In the genomic region with DNA sequence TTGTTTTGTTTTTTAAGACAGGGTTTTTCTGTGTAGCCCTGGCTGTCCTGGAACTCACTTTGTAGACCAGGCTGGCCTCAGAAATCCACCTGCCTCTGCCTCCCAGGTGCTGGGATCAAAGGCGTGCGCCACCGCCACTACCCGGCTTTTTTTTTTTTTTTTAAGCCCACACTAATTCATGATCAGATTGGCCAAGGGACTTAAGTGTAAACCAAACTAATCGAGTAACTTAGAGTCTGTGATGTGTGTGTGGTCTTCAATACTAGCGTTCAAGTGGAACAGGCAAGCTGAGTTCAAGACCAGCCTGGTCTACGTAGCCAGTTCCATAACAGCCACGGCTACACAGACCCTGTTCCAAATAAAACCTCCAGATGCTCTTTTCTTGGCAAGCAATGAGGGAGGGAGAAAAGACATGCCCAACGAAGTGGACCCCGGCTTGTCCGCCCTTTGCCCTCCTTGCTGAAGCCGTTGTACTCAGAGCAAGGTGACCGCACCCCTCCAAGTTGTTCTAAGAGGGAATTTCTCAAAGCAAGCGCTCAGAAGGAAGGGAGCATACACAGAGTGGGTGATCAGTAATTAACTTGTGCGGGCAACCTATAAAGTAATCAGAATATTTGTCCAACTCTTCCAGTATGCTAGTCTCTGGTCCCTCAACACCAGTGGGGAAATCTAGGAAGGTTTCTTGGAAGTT, we compare ENCODE assay signal across 8 mouse cellular contexts. TPM values are rescaled to one million over a fixed set of nuclear protein-coding genes. Genes with fewer than 3 reads are reported as not detected.
DNase-seq lines count a peak whose midpoint lies in the region; ATAC-seq and TF ChIP-seq lines count a peak whose summit lies in the region.

No protein-coding gene starts in this region.

- peak overlapping the region; percentile 86 for H3K4me3 ChIP-seq in bone marrow macrophage, adult 2 months (ENCODE audit: insufficient read depth, low read length)
- peak overlapping the region; percentile 73 for H3K4me3 ChIP-seq in hindbrain, embryonic 13.5 days
- H3K4me3 ChIP-seq in liver, adult 2 months (ENCODE audit: insufficient read depth, low read depth, low read length), result peak overlapping the region; percentile 77
- H3K4me3 ChIP-seq in neural tube, embryonic 12.5 days, result peak overlapping the region; percentile 69

- H3K4me1 ChIP-seq in bone marrow macrophage, adult 2 months (ENCODE audit: control insufficient read depth, insufficient read depth, low read length), result peaks cover 14% of the 10 kb centered on the region
- peaks cover 28% of the 10 kb centered on the region for H3K4me1 ChIP-seq in hindbrain, embryonic 13.5 days (replicated peaks)
- peaks cover 9% of the 10 kb centered on the region for H3K4me1 ChIP-seq in liver, adult 2 months (ENCODE audit: control insufficient read depth, insufficient read depth, low read length)
- peaks cover 15% of the 10 kb centered on the region for H3K4me1 ChIP-seq in neural tube, embryonic 12.5 days

- peak overlapping the region; percentile 63 for H3K27ac ChIP-seq in bone marrow macrophage, adult 2 months (ENCODE audit: insufficient read depth, low read depth, low read length)
- peak overlapping the region; percentile 83 for H3K27ac ChIP-seq in hindbrain, embryonic 13.5 days
- peak overlapping the region; percentile 81 for H3K27ac ChIP-seq in liver, adult 2 months (replicated peaks; ENCODE audit: insufficient read depth, low read depth, low read length)
- H3K27ac ChIP-seq in neural tube, embryonic 12.5 days, result peak overlapping the region; percentile 62; the same call in 1 of the 2 replicates

- DNase-seq in adrenal gland, postnatal 14 days, result peak; percentile 34
- no peak for DNase-seq in adrenal gland, postnatal 25 days
- peak; percentile 53 for DNase-seq in liver, adult 2 months (ENCODE audit: extremely low read depth, low read depth, low spot score)
- no peak for DNase-seq in thymus, postnatal 10 days (ENCODE audit: low spot score in 2 of 2)
- DNase-seq in gastrocnemius, postnatal 10 days, result no peak

- peaks cover 32% of the 10 kb centered on the region for H3K36me3 ChIP-seq in hindbrain, embryonic 13.5 days
- H3K36me3 ChIP-seq in liver, adult 2 months (ENCODE audit: control insufficient read depth, insufficient read depth, low read length), result peaks cover 29% of the 10 kb centered on the region
- peaks cover 38% of the 10 kb centered on the region for H3K36me3 ChIP-seq in neural tube, embryonic 12.5 days

- peaks cover 3% of the 10 kb centered on the region; the same call in 1 of the 2 replicates for H3K79me2 ChIP-seq in liver, adult 2 months (ENCODE audit: control insufficient read depth, insufficient read depth, low read length)

- H3K4me2 ChIP-seq in hindbrain, embryonic 13.5 days, result peak overlapping the region; percentile 82
- peak overlapping the region; percentile 77 for H3K4me2 ChIP-seq in neural tube, embryonic 12.5 days (replicated peaks)

- no peaks in the 10 kb centered on the region for H3K27me3 ChIP-seq in hindbrain, embryonic 13.5 days
- H3K27me3 ChIP-seq in liver, adult 2 months (ENCODE audit: control insufficient read depth, insufficient read depth, low read length), result no peaks in the 10 kb centered on the region
- no peaks in the 10 kb centered on the region for H3K27me3 ChIP-seq in neural tube, embryonic 12.5 days (replicated peaks)

- H3K9me3 ChIP-seq in hindbrain, embryonic 13.5 days, result no peaks in the 10 kb centered on the region
- no peaks in the 10 kb centered on the region for H3K9me3 ChIP-seq in neural tube, embryonic 12.5 days

- no peak for TF ChIP-seq POLR2A in bone marrow macrophage, adult 2 months (IDR thresholded peaks at IDR 0.05; ENCODE audit: borderline replicate concordance, low read depth, low read length)
- TF ChIP-seq POLR2A in liver, adult 2 months (IDR thresholded peaks at IDR 0.05; ENCODE audit: extremely low read depth, insufficient read depth, low read length), result no peak

- WGBS in hindbrain, embryonic 13.5 days, result 34% methylated on average over 15 of the region's 15 CpGs
- 14% methylated on average over 15 of the region's 15 CpGs for WGBS in liver, adult 2 months
- 34% methylated on average over 15 of the region's 15 CpGs for WGBS in neural tube, embryonic 12.5 days

- peak overlapping the region; percentile 75 for H3K9ac ChIP-seq in hindbrain, embryonic 13.5 days
- H3K9ac ChIP-seq in liver, adult 2 months (ENCODE audit: low read depth, low read length), result peak overlapping the region; percentile 83
- peak overlapping the region; percentile 79 for H3K9ac ChIP-seq in neural tube, embryonic 12.5 days

- no peak for TF ChIP-seq CTCF in bone marrow macrophage, adult 2 months (IDR thresholded peaks at IDR 0.05; ENCODE audit: low read depth, low read length)
- no peak for TF ChIP-seq CTCF in liver, adult 2 months (IDR thresholded peaks at IDR 0.05; ENCODE audit: low read depth, low read length)

- ATAC-seq in hindbrain, embryonic 13.5 days (ENCODE audit: low FRiP score), result peak; percentile 53
- ATAC-seq in neural tube, embryonic 12.5 days (ENCODE audit: low FRiP score, low read depth), result peak; percentile 39

RNA-seq across cellular contexts. Expression of gene Leng1, which starts 1.0 kb away (rescaled TPM):
- 14.7 and 15.9 TPM in 2 replicates for total RNA-seq in adrenal gland, postnatal 14 days (2021)
- total RNA-seq in adrenal gland, postnatal 25 days (2021), result 16.2 and 17.1 TPM in 2 replicates
- polyA plus RNA-seq in bone marrow macrophage, adult 2 months (2012; ENCODE audit: insufficient read depth, insufficient read length, missing spikeins), result 8.5 and 9.1 TPM in 2 replicates
- polyA plus RNA-seq in hindbrain, embryonic 13.5 days (2015; fragmentation: Nextera tagmentation; extraction: Ambion mirVana), result 15.8 and 16.3 TPM in 2 replicates
- total RNA-seq in liver, adult 2 months (2014; rRNA removed), result 4.0 and 5.3 TPM in 2 replicates
- polyA plus RNA-seq in liver, adult 2 months (2012; rRNA removed), result 3.1 and 3.6 TPM in 2 replicates
- polyA plus RNA-seq in neural tube, embryonic 12.5 days (2016; fragmentation: Nextera tagmentation; extraction: Ambion mirVana), result 23.4 and 25.7 TPM in 2 replicates
- 1 to 10 TPM; 5.6 to 6.9 TPM for total RNA-seq in gastrocnemius, postnatal 10 days (2021)

RNA-seq across cellular contexts. Expression of gene Tmc4, which starts 12.7 kb away (rescaled TPM):
- total RNA-seq in adrenal gland, postnatal 14 days (2021), result 5.6 and 6.9 TPM in 2 replicates
- 13.7 and 20.1 TPM in 2 replicates for total RNA-seq in adrenal gland, postnatal 25 days (2021)
- polyA plus RNA-seq in bone marrow macrophage, adult 2 months (2012; ENCODE audit: insufficient read depth, insufficient read length, missing spikeins), result 5.8 and 8.3 TPM in 2 replicates
- polyA plus RNA-seq in hindbrain, embryonic 13.5 days (2015; fragmentation: Nextera tagmentation; extraction: Ambion mirVana), result 4.7 and 5.8 TPM in 2 replicates
- 1.8 and 2.6 TPM in 2 replicates for total RNA-seq in liver, adult 2 months (2014; rRNA removed)
- 3.9 and 8.2 TPM in 2 replicates for polyA plus RNA-seq in liver, adult 2 months (2012; rRNA removed)
- polyA plus RNA-seq in neural tube, embryonic 12.5 days (2016; fragmentation: Nextera tagmentation; extraction: Ambion mirVana), result 3.2 and 4.0 TPM in 2 replicates
- total RNA-seq in gastrocnemius, postnatal 10 days (2021), result 1 to 10 TPM in 1 of 2 experiments, under 1 TPM in 1; 0.99 to 1.1 TPM

RNA-seq across cellular contexts. Expression of gene Cnot3, which starts 19.6 kb away (rescaled TPM):
- 63.5 and 63.7 TPM in 2 replicates for total RNA-seq in adrenal gland, postnatal 14 days (2021)
- total RNA-seq in adrenal gland, postnatal 25 days (2021), result 71.6 and 75.9 TPM in 2 replicates
- 66.9 and 69.0 TPM in 2 replicates for polyA plus RNA-seq in bone marrow macrophage, adult 2 months (2012; ENCODE audit: insufficient read depth, insufficient read length, missing spikeins)
- polyA plus RNA-seq in hindbrain, embryonic 13.5 days (2015; fragmentation: Nextera tagmentation; extraction: Ambion mirVana), result 47.1 and 49.9 TPM in 2 replicates
- total RNA-seq in liver, adult 2 months (2014; rRNA removed), result 4.2 and 6.4 TPM in 2 replicates
- polyA plus RNA-seq in liver, adult 2 months (2012; rRNA removed), result 22.3 and 29.3 TPM in 2 replicates
- polyA plus RNA-seq in neural tube, embryonic 12.5 days (2016; fragmentation: Nextera tagmentation; extraction: Ambion mirVana), result 58.2 and 58.3 TPM in 2 replicates
- 10 to 100 TPM; 27.6 to 30.4 TPM for total RNA-seq in gastrocnemius, postnatal 10 days (2021)

RNA-seq across cellular contexts. Expression of gene Tsen34, which starts 28.0 kb away (rescaled TPM):
- total RNA-seq in adrenal gland, postnatal 14 days (2021), result 97.1 and 101 TPM in 2 replicates
- total RNA-seq in adrenal gland, postnatal 25 days (2021), result 96.6 and 122 TPM in 2 replicates
- polyA plus RNA-seq in bone marrow macrophage, adult 2 months (2012; ENCODE audit: insufficient read depth, insufficient read length, missing spikeins), result 56.5 and 59.4 TPM in 2 replicates
- 233 and 242 TPM in 2 replicates for polyA plus RNA-seq in hindbrain, embryonic 13.5 days (2015; fragmentation: Nextera tagmentation; extraction: Ambion mirVana)
- 33.7 and 37.3 TPM in 2 replicates for total RNA-seq in liver, adult 2 months (2014; rRNA removed)
- 52.7 and 53.6 TPM in 2 replicates for polyA plus RNA-seq in liver, adult 2 months (2012; rRNA removed)
- 225 and 226 TPM in 2 replicates for polyA plus RNA-seq in neural tube, embryonic 12.5 days (2016; fragmentation: Nextera tagmentation; extraction: Ambion mirVana)
- total RNA-seq in gastrocnemius, postnatal 10 days (2021), result 10 to 100 TPM; 55.7 to 57.4 TPM

RNA-seq across cellular contexts. Expression of gene Mboat7, which starts 28.7 kb away (rescaled TPM):
- 51.8 and 55.3 TPM in 2 replicates for total RNA-seq in adrenal gland, postnatal 14 days (2021)
- total RNA-seq in adrenal gland, postnatal 25 days (2021), result 76.1 and 85.5 TPM in 2 replicates
- polyA plus RNA-seq in bone marrow macrophage, adult 2 months (2012; ENCODE audit: insufficient read depth, insufficient read length, missing spikeins), result 79.5 and 93.8 TPM in 2 replicates
- 64.3 and 69.0 TPM in 2 replicates for polyA plus RNA-seq in hindbrain, embryonic 13.5 days (2015; fragmentation: Nextera tagmentation; extraction: Ambion mirVana)
- total RNA-seq in liver, adult 2 months (2014; rRNA removed), result 15.9 and 21.5 TPM in 2 replicates
- polyA plus RNA-seq in liver, adult 2 months (2012; rRNA removed), result 49.3 and 58.3 TPM in 2 replicates
- 44.3 and 47.5 TPM in 2 replicates for polyA plus RNA-seq in neural tube, embryonic 12.5 days (2016; fragmentation: Nextera tagmentation; extraction: Ambion mirVana)
- 10 to 100 TPM; 13.6 to 21.6 TPM for total RNA-seq in gastrocnemius, postnatal 10 days (2021)

Comparison
In these comparisons a context has a peak if more than half of its experiments do, and no peak if none do; other contexts are left out.
1. DNase-seq: peak in adrenal gland, postnatal 14 days (single experiment) and liver, adult 2 months (single experiment); none in adrenal gland, postnatal 25 days (single experiment), thymus, postnatal 10 days (0 of 2) and gastrocnemius, postnatal 10 days (single experiment).
2. Peak in every context shown above with its lines, with median percentiles within 50 percentile points of each other: H3K27ac ChIP-seq, H3K4me3 ChIP-seq and H3K9ac ChIP-seq.